Mouse (Mus musculus) c-Kit-negative CD71-positive TER-119-positive erythroid progenitor cells, embryonic 14.5 days (primary cell): ENCODE results near the gene Arhgef1.
"Not testable (repeated sequence)": the region's sequence is repeated elsewhere in the genome, so short reads cannot be mapped to it uniquely, and the experiment has no call there.

ENCODE experiments used
- DNase-seq: peaks from one replicate; pipeline ENCODE4 v3.0.0-alpha.2; 2013; ENCODE audit warnings: low read depth, low spot score

Gene Arhgef1

DNA sequence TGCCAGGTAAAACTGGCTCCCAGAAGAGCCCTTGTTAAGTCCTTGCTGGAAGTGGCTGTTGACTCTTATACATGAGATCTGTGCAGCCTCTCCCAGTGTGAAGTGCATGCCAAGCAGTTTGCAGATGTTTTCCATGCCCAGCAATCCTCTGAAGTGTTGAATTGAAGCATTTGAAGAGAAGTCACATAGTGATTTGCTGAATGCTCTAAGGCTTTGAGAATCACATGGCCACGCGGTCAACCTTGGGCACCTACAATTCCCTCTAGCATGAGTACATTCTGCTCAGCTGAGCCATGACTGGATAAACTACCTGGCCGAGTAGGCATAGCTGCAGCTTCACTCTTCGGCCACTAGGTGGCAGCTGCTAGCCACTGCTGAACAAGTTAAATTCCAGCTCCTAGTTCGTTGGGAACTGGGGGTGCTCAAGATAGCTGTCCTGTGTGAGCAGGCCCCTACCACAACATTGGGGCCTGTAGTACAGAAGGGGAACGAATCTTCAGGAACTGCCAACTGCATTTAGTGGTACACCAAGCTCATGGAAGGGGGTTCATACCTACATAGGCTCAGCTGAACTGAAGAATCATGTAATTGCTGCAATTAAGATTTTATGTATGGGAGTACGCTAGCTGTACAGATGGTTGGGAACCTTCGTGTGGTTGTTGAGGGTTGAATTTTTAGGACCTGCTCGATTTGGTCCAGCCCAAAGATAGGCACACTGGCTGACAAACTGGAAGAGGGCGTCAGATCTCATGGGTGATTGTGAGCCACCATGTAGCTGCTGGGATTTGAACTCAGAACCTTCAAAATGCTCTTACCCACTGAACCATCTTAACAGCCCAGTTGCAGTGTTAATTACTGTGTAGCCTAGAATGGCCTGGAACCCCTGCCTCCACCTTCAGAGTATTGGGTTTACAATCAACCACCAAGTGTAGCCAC, 12.2 kb upstream of the Arhgef1 start:
- peak; percentile 72 for DNase-seq

GRCm38 (mm10) chr7:24891241-24892124, 11.2 kb upstream of the Arhgef1 start:
- DNase-seq, result no peak

DNA sequence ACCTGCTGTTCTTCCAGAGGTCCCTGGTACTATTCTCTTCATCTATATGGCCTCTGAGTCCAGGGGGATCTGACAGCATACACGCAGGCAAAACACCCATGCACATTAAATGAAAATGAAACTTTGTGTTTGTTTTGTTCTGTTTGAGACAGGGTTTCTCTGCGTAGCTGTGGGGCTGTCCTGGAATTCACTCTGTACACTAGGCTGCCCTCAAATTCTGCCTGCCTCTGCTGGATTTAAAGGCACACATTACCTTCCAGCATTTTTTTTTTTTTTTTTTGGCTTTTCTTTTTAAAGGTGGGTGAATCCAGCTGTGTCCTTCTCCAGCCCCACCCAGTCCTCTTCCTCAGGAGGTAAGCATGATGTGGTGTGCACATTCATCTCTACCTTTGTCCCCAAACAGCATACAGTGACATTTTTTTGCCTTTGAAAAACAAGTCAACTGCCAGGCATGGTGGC, 10.6 kb upstream of the Arhgef1 start:
- no peak for DNase-seq

DNA sequence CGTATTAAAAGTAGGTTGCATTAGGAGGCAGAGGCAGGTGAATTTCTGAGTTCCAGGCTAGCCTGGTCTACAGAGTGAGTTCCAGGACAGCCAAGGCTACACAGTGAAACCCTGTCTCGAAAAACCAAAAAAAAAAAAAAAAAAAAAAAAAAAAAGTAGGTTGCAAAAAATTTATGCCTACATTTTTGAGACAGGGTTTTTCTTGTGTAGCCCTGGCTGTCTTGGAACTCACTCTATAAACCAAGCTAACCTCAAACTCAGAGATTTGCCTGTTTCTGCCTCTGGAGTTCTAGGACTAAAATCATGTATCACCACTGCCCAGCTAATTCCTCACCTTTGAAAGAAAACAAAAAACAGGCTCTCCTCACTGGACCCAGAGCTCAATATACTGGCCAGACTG, 7.0 kb upstream of the Arhgef1 start:
- DNase-seq, result not testable (repeated sequence)

- DNase-seq, result no peak
Measured at GRCm38 (mm10) chr7:24896269-24896668, 6.4 kb upstream of the Arhgef1 start.

- no peak for DNase-seq
Measured at GRCm38 (mm10) chr7:24897224-24897623, 5.5 kb upstream of the Arhgef1 start, which contains the start of gene Cd79a. TSS of gene Cd79a (plus strand) at chr7:24897381.

- no peak for DNase-seq
Measured at GRCm38 (mm10) chr7:24897959-24898358, 4.8 kb upstream of the Arhgef1 start.

DNA sequence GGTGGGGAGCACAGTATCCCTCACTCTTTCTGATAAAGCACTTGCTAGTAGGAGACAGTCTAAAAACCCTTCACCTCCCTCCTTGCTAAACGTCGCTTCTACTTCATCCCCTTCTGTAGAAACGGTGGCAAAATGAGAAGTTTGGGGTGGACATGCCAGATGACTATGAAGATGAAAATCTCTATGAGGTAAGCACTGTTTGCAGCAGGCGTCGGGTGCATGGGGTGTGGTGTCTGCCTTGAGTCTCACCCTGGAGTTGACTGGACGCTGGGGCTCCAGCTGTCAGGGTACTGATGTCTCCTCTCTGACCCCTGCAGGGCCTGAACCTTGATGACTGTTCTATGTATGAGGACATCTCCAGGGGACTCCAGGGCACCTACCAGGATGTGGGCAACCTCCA, 1.6 kb upstream of the Arhgef1 start:
- DNase-seq, result no peak

- DNase-seq, result no peak
Measured at GRCm38 (mm10) chr7:24901842-24902241, 870 bp upstream of the Arhgef1 start.

DNA sequence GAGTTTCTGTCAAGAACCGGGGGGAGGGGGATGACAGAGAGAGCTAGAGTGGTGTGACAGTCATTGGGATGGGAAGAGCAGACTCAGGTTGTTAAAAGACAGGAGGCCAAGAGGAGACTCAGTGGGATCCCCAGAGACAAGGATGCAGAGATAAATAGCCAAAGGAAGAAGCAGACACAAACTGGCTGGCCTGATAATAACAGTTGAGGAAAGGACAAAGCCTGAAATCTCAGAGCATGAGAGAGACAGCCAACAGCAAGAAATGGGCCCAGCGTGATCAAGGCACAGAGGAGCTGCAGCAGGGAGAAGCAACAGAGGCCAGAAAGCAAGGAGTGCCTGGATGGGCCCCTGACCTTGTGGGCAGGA, 465 bp upstream of the Arhgef1 start:
- no peak for DNase-seq

- peak; percentile 39 for DNase-seq
Measured at GRCm38 (mm10) chr7:24903444-24903825, 723 bp downstream of the Arhgef1 start.

DNA sequence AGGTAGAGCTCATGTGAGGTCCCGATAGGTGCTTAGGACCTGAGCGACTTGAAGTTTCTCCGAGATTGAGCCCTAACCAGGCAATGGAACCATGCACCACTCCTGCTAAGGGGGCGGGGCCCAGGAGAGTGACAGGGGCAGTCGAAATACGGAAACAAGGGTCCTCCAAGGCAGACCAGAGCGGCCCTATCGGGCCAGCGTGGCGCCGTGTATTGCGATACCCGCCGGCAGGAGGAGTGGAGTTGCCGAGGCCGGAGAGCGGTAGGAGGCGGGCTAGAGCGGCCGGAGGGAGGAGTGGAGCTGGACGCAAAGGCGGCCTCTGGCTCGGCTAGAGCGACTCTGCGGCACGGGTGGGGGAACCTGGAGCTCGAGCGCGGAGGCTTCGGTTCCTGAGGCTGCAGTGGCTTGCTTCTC, 1.4 kb downstream of the Arhgef1 start:
- peak; percentile 92 for DNase-seq

DNA sequence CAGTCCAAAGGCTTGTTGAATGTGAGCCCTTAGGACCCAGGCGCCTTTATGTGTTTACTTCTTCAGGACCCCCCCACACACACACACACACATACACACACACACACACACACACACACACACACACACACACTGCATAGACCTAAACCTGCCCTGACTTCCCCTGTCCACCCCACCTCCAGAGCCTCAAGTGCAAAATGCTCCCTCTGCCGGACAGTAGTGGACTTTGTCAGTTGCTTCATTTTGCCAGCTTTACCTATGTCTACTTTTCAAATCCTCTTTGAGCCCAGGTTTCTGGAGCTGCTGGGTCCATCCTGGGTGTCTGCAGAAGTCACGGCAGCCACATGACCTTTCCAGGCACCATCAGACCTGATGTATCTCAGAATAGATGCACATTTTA, 2.2 kb downstream of the Arhgef1 start:
- peak; percentile 76 for DNase-seq

- DNase-seq, result no peak
Measured at GRCm38 (mm10) chr7:24906551-24906950, 3.8 kb downstream of the Arhgef1 start.

DNA sequence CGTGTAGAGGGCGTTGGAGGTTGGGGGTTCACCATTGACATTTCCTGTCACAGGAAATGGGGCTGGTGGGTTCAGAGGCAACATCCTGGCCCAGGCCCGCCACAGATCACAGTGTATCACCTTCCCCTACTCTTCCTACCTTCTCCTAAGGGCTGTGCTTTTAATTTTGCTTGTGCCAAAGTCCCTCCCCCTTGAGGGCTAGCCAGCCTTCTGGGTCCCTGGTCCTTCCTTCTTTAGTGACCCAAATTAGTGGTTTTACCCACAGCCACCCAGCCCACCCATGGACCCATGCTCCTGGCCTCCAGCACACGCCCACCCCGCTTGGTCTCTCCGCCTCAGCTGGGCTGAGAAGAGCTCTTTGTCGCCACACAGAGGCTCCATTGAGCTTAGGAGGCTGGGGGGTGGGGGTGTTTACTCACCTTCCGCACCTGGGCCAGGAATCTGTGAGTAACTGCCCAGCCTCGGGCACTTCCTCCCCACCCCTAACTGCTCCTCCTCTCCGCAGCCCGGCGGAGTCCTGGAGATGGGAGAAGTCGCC, 4.6 kb downstream of the Arhgef1 start:
- no peak for DNase-seq

GRCm38 (mm10) chr7:24912480-24912879, 9.8 kb downstream of the Arhgef1 start:
- DNase-seq, result no peak

DNA sequence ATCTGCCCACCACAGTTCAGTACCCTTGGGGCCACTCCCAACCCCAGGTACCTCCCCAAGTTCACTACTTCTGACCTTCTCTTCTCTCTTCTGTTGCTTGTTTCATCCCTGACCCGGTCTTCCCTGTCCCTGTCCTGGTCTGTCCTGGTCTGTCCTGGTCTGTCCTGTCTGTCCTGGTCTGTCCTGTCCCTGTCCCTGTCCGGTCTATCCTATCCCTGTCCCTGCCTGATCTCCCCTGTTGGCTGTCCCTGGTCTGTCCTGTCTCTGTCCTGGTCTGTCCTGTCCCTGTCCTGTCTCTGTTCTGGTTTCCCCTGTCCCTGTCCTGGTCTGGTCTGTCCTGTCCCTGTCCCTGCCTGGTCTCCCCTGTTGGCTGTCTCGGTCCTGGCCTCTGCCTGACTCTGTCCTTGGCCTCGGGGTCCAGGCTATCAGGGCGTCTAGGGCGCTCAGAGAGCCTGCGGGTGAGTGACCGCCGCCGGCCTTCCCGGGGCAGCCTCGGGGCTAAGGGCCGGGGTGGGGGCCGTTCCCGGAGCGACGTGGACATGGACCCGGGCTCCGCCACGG, 16.1 kb downstream of the Arhgef1 start:
- DNase-seq, result no peak

DNA sequence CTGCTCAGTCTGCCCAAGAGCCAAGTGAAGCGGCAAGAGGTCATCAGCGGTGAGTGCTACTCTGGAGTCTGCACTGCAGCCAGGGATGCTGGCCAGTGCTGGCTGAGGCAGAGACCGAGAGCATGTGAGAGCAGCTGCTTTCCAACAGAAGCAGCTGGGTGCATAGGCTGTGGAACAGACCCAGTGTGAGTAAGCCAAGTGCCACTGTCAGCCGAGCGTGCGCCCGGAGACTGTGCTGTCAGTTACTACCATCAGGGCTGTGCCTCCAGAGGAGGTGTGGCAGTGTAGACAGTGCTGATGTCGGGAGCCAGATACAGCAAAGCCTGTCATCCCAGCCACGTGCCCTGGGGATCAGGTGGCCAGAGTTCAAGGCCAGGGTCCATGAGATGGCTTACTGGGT, 17.0 kb downstream of the Arhgef1 start:
- no peak for DNase-seq

DNA sequence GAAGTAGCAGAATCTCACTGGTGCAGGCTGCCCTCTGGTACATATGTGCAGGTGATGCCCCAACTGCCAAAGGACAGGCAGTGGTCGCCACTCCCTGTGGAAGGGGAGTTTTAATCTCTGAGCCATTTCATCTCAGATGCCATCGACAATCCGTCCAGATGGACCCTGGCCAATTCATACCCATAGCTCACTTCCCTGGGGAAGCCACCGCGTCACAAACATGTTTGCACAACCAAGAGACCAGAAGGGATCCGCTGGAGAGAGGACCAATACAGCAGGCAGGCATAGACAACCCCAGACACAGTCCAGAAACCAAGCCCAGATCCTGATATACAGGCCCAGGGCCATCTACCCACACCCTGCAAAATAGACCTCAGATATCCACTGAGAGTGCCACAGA, 27.8 kb downstream of the Arhgef1 start:
- DNase-seq, result no peak

- DNase-seq, result no peak
Measured at GRCm38 (mm10) chr7:24931651-24932050, 28.9 kb downstream of the Arhgef1 start.

- DNase-seq, result no peak
Measured at GRCm38 (mm10) chr7:24943641-24944040, 40.9 kb downstream of the Arhgef1 start.
